Mouse (Mus musculus) ES-Bruce4 (cell line): ENCODE results near the gene Adgrg5. TPM values are rescaled to one million over a fixed set of nuclear protein-coding genes. Genes with fewer than 3 reads are reported as not detected.

Experiments
- H3K27ac ChIP-seq: 2 replicates; pipeline ENCODE4 v1.5.1; 2012; ENCODE audit warnings: low read length, inconsistent platforms; ENCODE audit not compliant: insufficient read depth
- H3K27me3 ChIP-seq: 2 replicates; pipeline ENCODE4 v1.6.1; 2012; ENCODE audit warnings: mild to moderate bottlenecking, low read length, inconsistent platforms; ENCODE audit not compliant: control insufficient read depth, poor library complexity, insufficient read depth, severe bottlenecking
- H3K36me3 ChIP-seq: 2 replicates; pipeline ENCODE4 v1.6.1; 2012; ENCODE audit warnings: inconsistent platforms, mild to moderate bottlenecking, low read length, moderate library complexity; ENCODE audit not compliant: control insufficient read depth, poor library complexity, insufficient read depth, severe bottlenecking
- H3K4me1 ChIP-seq: one replicate; pipeline ENCODE4 v1.8.1; 2011; ENCODE audit warnings: low read length; ENCODE audit not compliant: control insufficient read depth, insufficient read depth
- H3K4me3 ChIP-seq: 2 replicates; pipeline ENCODE4 v1.5.1; 2011; ENCODE audit warnings: low read depth, mild to moderate bottlenecking, low read length
- H3K9ac ChIP-seq: 2 replicates; pipeline ENCODE4 v1.6.1; 2012; ENCODE audit warnings: low read depth, mild to moderate bottlenecking, inconsistent platforms; ENCODE audit not compliant: poor library complexity, severe bottlenecking
- H3K9me3 ChIP-seq: replicated peaks from 2 replicates; pipeline ENCODE4 v1.6.1; 2012; ENCODE audit warnings: mild to moderate bottlenecking, low read length, inconsistent platforms; ENCODE audit not compliant: control insufficient read depth, poor library complexity, insufficient read depth, severe bottlenecking
- CTCF ChIP-seq: IDR thresholded peaks from one replicate; pipeline ENCODE4 v1.8.1; 2011; ENCODE audit warnings: low read depth, low read length
- EP300 ChIP-seq: IDR thresholded peaks from 2 replicates; pipeline ENCODE4 v1.6.1; 2011; ENCODE audit warnings: low read depth, low read length; ENCODE audit not compliant: insufficient read depth
- POLR2A ChIP-seq: IDR thresholded peaks from one replicate; pipeline ENCODE4 v1.8.1; 2011; ENCODE audit warnings: low read length; ENCODE audit not compliant: insufficient read depth
- polyA plus RNA-seq: library from polyadenylated mRNA; stranded (reverse); fragments of >200 nt; gene quantifications from 2 replicates; pipeline ENCODE4 v1.2.4, GENCODE M21; 2011; ENCODE audit warnings: low read depth; ENCODE audit not compliant: missing spikeins, insufficient read depth, insufficient read length

Adgrg5 gene
- polyA plus RNA-seq, 1 experiment = 1.0 TPM

DNA sequence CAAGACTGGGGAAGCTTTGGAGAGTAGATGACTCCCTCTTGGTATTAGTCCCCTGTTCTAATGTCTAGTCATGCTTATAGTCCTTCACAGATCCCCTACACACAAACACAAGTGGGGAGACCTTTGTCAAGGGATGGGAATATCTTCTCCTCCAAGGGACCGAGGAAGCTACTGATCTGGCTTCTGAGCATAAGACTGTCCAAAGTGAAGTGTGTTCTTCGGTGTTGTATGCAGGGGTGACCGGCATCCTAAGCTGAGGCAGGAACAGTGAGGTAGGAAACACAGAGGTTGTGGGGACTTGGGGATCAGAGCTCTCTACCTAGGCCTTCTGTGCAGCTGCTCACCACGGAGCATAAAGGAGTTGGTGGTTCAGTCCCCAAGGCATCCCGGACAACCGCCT is 1.3 kb upstream of the Adgrg5 start:
- no peaks in the 10 kb centered on the region for H3K27me3 ChIP-seq
- no peaks in the 10 kb centered on the region for H3K9me3 ChIP-seq
- H3K9ac ChIP-seq = no peak overlapping the region
- peaks cover 3% of the 10 kb centered on the region for H3K4me1 ChIP-seq
- H3K36me3 ChIP-seq = no peaks in the 10 kb centered on the region
- peak overlapping the region; percentile 76 for H3K27ac ChIP-seq
- TF ChIP-seq POLR2A (no peak), CTCF (no peak), EP300 (no peak)
- no peak overlapping the region for H3K4me3 ChIP-seq

DNA sequence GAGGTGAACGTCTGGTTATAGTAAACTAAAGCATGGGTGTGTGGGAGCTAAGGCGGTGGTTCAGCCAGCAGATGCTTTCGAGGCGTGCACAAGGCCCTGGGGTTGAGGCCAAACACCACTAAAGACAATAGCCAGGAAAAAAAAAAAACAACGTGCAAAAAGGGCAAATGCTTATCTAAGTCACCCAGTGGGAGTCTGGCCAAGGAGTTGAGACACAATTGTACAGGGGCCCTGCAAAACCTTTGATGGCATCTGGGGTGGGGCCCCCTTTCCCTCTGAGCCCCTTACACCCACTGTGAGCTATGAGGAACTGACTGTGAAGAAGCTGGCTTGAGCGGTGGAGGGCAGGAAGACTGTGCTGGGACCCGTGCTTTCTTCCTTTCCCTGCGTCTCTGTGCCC is 892 bp upstream of the Adgrg5 start:
- Histone ChIP-seq H3K36me3 (no peaks in the 10 kb centered on the region), H3K27me3 (no peaks in the 10 kb centered on the region), H3K9ac (0 out of 2 replicates have a peak overlapping the region, but pooled peaks have one; percentile 5), H3K4me3 (no peak overlapping the region), H3K9me3 (no peaks in the 10 kb centered on the region), H3K4me1 (peaks cover 3% of the 10 kb centered on the region), H3K27ac (peak overlapping the region; percentile 76)
- TF ChIP-seq EP300 (peak; percentile 85), CTCF (no peak), POLR2A (no peak)

DNA sequence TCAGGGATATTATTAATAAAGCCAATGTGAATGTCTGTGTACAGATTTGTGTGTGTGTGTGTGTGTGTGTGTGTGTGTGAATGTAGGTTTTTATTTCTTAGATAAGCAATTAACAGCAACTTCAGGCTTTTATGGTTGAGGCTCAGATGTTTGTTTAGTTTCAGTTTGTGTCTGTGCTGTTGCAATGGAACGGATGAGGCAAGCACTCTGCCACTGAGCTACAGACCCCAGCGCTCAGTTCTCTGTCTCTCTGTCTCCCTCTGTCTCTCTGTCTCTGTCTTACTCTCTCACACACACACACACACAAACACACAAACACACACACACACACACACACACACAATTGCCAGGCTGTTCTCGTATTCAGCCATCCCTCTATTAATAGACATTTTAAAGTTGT is 4.7 kb downstream of the Adgrg5 start:
- H3K27me3 ChIP-seq = no peaks in the 10 kb centered on the region
- H3K27ac ChIP-seq = no peak overlapping the region
- no peaks in the 10 kb centered on the region for H3K9me3 ChIP-seq
- no peaks in the 10 kb centered on the region for H3K4me1 ChIP-seq
- H3K9ac ChIP-seq = no peak overlapping the region
- H3K36me3 ChIP-seq = no peaks in the 10 kb centered on the region
- TF ChIP-seq POLR2A (no peak), CTCF (no peak), EP300 (no peak)
- no peak overlapping the region for H3K4me3 ChIP-seq

DNA sequence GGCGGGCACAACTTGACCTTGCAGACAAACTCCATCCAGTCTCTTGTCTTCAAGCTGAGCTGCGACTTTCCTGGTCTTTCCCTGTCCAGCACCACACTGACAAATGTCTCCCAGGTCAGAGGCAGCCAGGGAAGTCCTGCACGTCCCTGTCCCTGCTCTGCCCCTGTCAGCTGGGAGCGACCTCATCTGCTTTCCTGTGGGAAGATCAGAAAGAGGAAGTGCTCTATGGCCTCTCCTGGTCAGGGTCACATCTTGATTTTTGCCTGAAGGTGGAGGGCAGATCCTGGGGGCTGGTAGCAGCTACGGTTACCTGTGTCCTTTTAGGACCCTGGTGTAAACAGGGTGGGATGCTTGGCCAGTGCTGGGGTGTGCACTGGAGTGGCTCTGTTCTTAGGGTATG is 10.4 kb downstream of the Adgrg5 start:
- H3K9ac ChIP-seq = no peak overlapping the region
- H3K36me3 ChIP-seq = no peaks in the 10 kb centered on the region
- H3K27me3 ChIP-seq = no peaks in the 10 kb centered on the region
- H3K4me3 ChIP-seq = no peak overlapping the region
- H3K9me3 ChIP-seq = no peaks in the 10 kb centered on the region
- H3K27ac ChIP-seq = no peak overlapping the region
- H3K4me1 ChIP-seq = no peaks in the 10 kb centered on the region
- TF ChIP-seq POLR2A = no peak
- TF ChIP-seq EP300 = no peak
- no peak for TF ChIP-seq CTCF

DNA sequence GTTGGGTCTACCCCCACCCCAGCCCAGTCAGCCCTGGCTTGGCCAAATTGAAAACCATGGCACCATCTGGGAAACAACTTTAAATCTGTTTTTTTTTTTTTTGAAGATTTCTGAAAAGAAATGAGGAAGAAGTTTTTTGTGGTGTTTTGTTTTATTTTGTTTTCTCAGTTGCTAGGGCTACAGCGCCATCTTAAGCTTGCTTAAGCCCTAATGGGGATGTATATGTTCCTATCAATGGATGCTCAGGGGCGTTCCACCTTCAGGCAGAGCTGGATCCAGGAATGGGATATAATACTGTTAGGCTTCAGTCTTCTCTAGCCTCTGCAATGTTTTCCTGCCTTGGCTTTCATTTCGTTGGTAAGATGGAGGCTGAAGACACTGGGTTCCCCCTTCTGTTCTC is 11.7 kb downstream of the Adgrg5 start:
- H3K4me1 ChIP-seq = no peaks in the 10 kb centered on the region
- TF ChIP-seq POLR2A (no peak), EP300 (no peak), CTCF (no peak)
- H3K4me3 ChIP-seq = no peak overlapping the region
- H3K27ac ChIP-seq = no peak overlapping the region
- no peak overlapping the region for H3K9ac ChIP-seq
- no peaks in the 10 kb centered on the region for H3K36me3 ChIP-seq
- no peaks in the 10 kb centered on the region for H3K9me3 ChIP-seq
- no peaks in the 10 kb centered on the region for H3K27me3 ChIP-seq

DNA sequence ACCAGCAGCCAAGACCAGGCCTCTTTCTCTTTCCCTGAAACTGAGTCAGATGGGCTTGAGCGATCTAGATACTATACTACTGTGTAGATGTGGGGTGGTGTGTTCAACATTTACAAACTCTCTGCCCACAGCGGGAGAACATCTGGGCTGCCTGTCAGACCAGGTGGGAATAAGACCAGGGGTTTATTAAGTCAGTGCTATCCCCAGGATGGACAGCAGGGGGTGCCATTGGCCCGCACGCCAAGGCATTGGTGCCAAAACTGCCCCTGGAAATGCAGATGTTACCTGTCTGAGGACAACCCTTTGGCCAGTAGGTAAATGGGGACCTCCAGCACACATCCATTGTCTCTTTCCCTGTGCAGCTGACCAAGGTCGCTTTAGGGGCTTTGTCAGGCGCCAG is 19.1 kb downstream of the Adgrg5 start:
- TF ChIP-seq POLR2A (no peak), CTCF (peak; percentile 97)
- no peak overlapping the region for H3K9ac ChIP-seq
- no peak overlapping the region for H3K4me3 ChIP-seq
- H3K27me3 ChIP-seq = no peaks in the 10 kb centered on the region
- H3K36me3 ChIP-seq = no peaks in the 10 kb centered on the region
- no peaks in the 10 kb centered on the region for H3K4me1 ChIP-seq
- H3K9me3 ChIP-seq = no peaks in the 10 kb centered on the region
- no peak overlapping the region for H3K27ac ChIP-seq
